Mouse (Mus musculus) cerebellum, adult 2 months (tissue): ENCODE measurements at regions not wholly inside any gene's neighbourhood (a gene's known extent, or its start where the extent isn't known, plus 50 kb on each side); places are given as distances from the start of the nearest gene placed in this dataset.

Source experiments
- CTCF ChIP-seq: fragments of 200-500 bp; IDR thresholded peaks from 2 replicates; pipeline ENCODE4 v1.5.1; 2011; ENCODE audit warnings: low read depth, mild to moderate bottlenecking, control low read depth, low read length, moderate library complexity, borderline replicate concordance; ENCODE audit not compliant: insufficient read depth
- POLR2A ChIP-seq: fragments of 200-500 bp; IDR thresholded peaks from 2 replicates; pipeline ENCODE4 v1.6.1; 2011; ENCODE audit warnings: low read length, control low read depth, borderline replicate concordance; ENCODE audit not compliant: insufficient read depth

DNA sequence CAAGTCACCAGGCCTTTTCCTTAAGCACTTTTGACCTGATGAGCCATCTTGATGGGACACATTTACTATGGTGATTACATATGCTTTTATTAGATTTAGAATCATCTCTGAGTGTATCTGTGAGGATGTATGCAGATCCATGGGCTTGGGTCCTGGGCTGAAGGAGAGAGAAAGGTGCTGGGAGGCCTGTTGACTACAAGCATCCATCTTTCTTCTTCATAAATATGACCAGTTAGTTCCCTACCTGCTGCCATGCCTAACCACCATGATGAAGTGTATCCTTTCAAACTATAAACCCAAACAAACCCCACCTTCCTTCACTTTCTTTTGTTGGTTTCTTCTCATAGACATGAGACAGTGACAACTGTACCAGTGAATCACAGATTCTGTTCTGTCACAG, 492.2 kb upstream of the Klf4 start:
- no peak for TF ChIP-seq CTCF
- TF ChIP-seq POLR2A = no peak
